Mouse (Mus musculus): ENCODE data around the gene Rp9.

- TF ChIP-seq MAX (IDR thresholded peaks at IDR 0.05; ENCODE audit: low read depth) = no peak
- no peak for TF ChIP-seq POLR2A (IDR thresholded peaks at IDR 0.05; ENCODE audit: insufficient read length, low read depth)
- no peak for TF ChIP-seq USF1 (IDR thresholded peaks at IDR 0.05; ENCODE audit: low read depth)
- no peak for TF ChIP-seq E2F4 (IDR thresholded peaks at IDR 0.05; ENCODE audit: insufficient read depth)
- no peak for TF ChIP-seq SRF (IDR thresholded peaks at IDR 0.05; ENCODE audit: control insufficient read depth, insufficient read length, low read depth)
- no peak for TF ChIP-seq POLR2AphosphoS2 (IDR thresholded peaks at IDR 0.05; ENCODE audit: insufficient read length, low read depth)
Observed at GRCm38 (mm10) chr9:22424719-22425118, 44.8 kb downstream of the Rp9 start.
